Mouse (Mus musculus): ENCODE results near the gene Clmn. TPM values are rescaled to one million over a fixed set of nuclear protein-coding genes. Genes with fewer than 3 reads are reported as not detected.
A peak's percentile ranks its signal among the peaks of the same experiment; 100 is the strongest.

The Clmn gene
- total and polyA plus RNA-seq, 2 experiments from 2014 or later, result 0.31 TPM

DNA sequence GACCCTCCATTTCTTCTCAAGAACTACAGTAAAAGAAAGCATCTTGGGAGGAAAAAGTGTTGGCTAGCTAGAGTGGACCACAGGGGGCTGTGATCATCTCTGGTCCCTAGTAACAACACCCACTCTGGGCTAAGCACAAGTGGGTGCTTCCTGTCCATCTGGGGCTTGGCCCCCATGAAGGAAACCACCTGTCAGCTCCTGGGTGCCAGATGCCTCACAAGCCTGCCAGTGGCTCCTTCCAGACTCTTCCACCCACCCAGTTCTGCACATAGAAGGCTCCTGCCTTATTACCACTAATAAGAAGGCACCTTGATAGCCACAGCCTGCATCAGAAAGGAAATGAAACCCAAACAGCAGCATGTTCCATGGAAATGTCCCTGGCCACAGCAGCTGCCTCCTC, 26.4 kb downstream of the Clmn start:
- no peak overlapping the region for H3K9ac ChIP-seq (replicated peaks; ENCODE audit: low read depth, low read length)

DNA sequence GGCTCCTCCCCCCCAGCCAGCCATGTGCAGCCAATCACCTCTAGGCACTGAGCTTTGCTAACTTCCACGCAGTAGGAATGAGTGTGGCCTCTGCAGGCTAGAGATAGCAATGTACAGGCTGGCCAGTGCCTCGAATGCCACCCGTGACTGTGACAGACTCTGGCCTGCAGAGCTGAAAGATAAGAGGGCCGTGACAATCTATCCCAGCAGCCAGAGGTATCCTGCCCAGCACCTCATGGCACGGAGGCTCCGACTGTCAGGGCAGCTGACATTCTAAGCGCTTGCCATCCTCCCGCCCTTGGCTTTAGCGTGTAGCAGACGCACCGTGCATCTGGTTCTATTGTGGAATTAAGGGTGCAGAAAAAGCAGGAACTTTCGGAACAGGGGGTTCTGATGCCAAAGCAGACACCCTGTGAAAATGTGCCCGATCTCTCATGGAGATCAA, 26.9 kb downstream of the Clmn start:
- Histone ChIP-seq H3K9ac (replicated peaks; ENCODE audit: low read depth, low read length) (no peak overlapping the region), H3K36me3 (replicated peaks; ENCODE audit: control insufficient read depth, insufficient read depth, low read length) (no peaks in the 10 kb centered on the region), H3K4me2 (ENCODE audit: low read depth, low read length) (no peak overlapping the region), H3K4me1 (ENCODE audit: control insufficient read depth, insufficient read depth) (peaks cover 9% of the 10 kb centered on the region; the same call in 1 of the 2 replicates), H3K27ac (ENCODE audit: low read depth) (no peak overlapping the region), H3K4me3 (ENCODE audit: low read depth, low read length) (no peak overlapping the region), H3K9me3 (replicated peaks; ENCODE audit: control insufficient read depth, low read length) (no peaks in the 10 kb centered on the region), H3K27me3 (ENCODE audit: control insufficient read depth, insufficient read depth, low read length) (peaks cover 8% of the 10 kb centered on the region)
- 43% methylated on average over 13 of the region's 13 CpGs for WGBS
- TF ChIP-seq EP300 (IDR thresholded peaks at IDR 0.05; ENCODE audit: low read depth) (no peak), CTCF (IDR thresholded peaks at IDR 0.05; ENCODE audit: low read depth) (no peak)
- ATAC-seq (ENCODE audit: insufficient read depth, low read depth) (peak; percentile 56; the same call in 1 of the 2 replicates), DNase-seq (ENCODE audit: low spot score) (no peak)

More for the DNA sequence above, 26.4 kb downstream of the Clmn start:
- no peak for TF ChIP-seq EP300 (IDR thresholded peaks at IDR 0.05; ENCODE audit: low read depth)
- TF ChIP-seq CTCF (IDR thresholded peaks at IDR 0.05; ENCODE audit: low read depth), result no peak
- Histone ChIP-seq H3K27me3 (ENCODE audit: control insufficient read depth, insufficient read depth, low read length) (peaks cover 8% of the 10 kb centered on the region), H3K4me1 (ENCODE audit: control insufficient read depth, insufficient read depth) (peaks cover 9% of the 10 kb centered on the region; the same call in 1 of the 2 replicates), H3K4me2 (ENCODE audit: low read depth, low read length) (no peak overlapping the region), H3K27ac (ENCODE audit: low read depth) (no peak overlapping the region), H3K4me3 (ENCODE audit: low read depth, low read length) (no peak overlapping the region), H3K9me3 (replicated peaks; ENCODE audit: control insufficient read depth, low read length) (no peaks in the 10 kb centered on the region), H3K36me3 (replicated peaks; ENCODE audit: control insufficient read depth, insufficient read depth, low read length) (no peaks in the 10 kb centered on the region)
- DNase-seq (ENCODE audit: low spot score) (no peak), ATAC-seq (ENCODE audit: insufficient read depth, low read depth) (no peak)

DNA sequence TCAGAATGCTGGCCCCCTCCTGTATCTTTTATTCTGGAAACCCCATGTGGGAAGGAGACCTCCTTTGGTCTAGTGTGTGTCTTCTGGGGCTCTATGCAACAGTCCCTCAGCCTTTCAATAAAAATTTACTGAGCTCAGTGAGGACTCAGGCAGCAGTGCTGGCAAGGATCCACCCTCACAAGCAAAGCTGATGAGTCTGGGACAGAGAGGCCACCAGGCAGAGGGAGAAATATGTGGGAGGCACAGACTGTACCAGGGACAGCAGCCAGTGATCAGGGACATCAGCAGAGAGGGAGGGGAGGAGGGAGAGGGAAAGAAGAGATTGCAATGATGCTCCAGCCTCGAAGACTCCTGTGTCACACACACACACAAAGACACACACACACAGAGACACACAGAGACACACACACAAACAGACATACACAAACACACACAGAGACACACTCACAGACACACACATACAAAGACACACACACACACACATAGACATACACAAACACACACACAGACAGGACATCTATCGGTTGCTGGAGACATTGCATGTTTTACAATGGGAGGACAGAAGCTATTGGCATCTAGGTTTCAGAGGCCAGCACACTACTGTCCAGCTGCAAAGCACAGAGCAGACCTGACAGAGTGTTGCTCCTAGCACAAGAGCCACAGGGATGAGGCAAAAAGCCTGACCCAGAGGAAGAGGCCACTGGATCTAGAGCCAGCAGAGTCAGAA, 27.6 kb downstream of the Clmn start:
- 53% methylated on average over 2 of the region's 2 CpGs for WGBS
- no peak for TF ChIP-seq EP300 (IDR thresholded peaks at IDR 0.05; ENCODE audit: low read depth)
- TF ChIP-seq CTCF (IDR thresholded peaks at IDR 0.05; ENCODE audit: low read depth), result no peak
- no peaks in the 10 kb centered on the region for H3K36me3 ChIP-seq (replicated peaks; ENCODE audit: control insufficient read depth, insufficient read depth, low read length)
- ATAC-seq (ENCODE audit: insufficient read depth, low read depth) (peak; percentile 52; the same call in 1 of the 2 replicates), DNase-seq (ENCODE audit: low spot score) (no peak)
- H3K27me3 ChIP-seq (ENCODE audit: control insufficient read depth, insufficient read depth, low read length), result peaks cover 8% of the 10 kb centered on the region
- no peak overlapping the region for H3K27ac ChIP-seq (ENCODE audit: low read depth)
- no peak overlapping the region for H3K9ac ChIP-seq (replicated peaks; ENCODE audit: low read depth, low read length)
- peaks cover 9% of the 10 kb centered on the region; the same call in 1 of the 2 replicates for H3K4me1 ChIP-seq (ENCODE audit: control insufficient read depth, insufficient read depth)
- no peak overlapping the region for H3K4me3 ChIP-seq (ENCODE audit: low read depth, low read length)
- no peak overlapping the region for H3K4me2 ChIP-seq (ENCODE audit: low read depth, low read length)
- no peaks in the 10 kb centered on the region for H3K9me3 ChIP-seq (replicated peaks; ENCODE audit: control insufficient read depth, low read length)

DNA sequence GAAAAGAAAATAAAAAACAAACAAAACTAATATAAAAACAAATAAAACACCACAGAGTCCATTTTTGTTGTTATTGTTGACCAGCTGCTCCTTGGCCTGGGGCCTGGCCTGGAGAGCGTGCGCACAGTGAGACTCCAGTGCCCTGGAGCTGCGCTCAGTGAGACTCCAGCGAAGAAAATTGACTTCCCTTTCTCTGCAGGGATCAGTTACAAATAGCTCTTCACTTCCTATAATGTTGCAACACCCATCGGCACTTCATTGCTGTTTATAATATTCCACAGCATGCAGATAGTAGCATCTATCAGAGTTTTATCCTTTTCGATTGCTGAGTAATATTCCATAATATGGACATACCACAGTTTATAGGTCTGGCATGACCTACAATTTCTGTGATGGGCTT, 28.6 kb downstream of the Clmn start:
- Histone ChIP-seq H3K27ac (ENCODE audit: low read depth) (no peak overlapping the region), H3K9me3 (replicated peaks; ENCODE audit: control insufficient read depth, low read length) (no peaks in the 10 kb centered on the region), H3K4me1 (ENCODE audit: control insufficient read depth, insufficient read depth) (peaks cover 9% of the 10 kb centered on the region; the same call in 1 of the 2 replicates), H3K36me3 (replicated peaks; ENCODE audit: control insufficient read depth, insufficient read depth, low read length) (no peaks in the 10 kb centered on the region), H3K9ac (replicated peaks; ENCODE audit: low read depth, low read length) (no peak overlapping the region), H3K4me3 (ENCODE audit: low read depth, low read length) (no peak overlapping the region), H3K27me3 (ENCODE audit: control insufficient read depth, insufficient read depth, low read length) (peaks cover 8% of the 10 kb centered on the region), H3K4me2 (ENCODE audit: low read depth, low read length) (no peak overlapping the region)
- no peak for ATAC-seq (ENCODE audit: insufficient read depth, low read depth)
- DNase-seq (ENCODE audit: low spot score), result no peak
- WGBS, result 95% methylated on average over 6 of the region's 6 CpGs
- TF ChIP-seq EP300 (IDR thresholded peaks at IDR 0.05; ENCODE audit: low read depth) (no peak), CTCF (IDR thresholded peaks at IDR 0.05; ENCODE audit: low read depth) (no peak)

DNA sequence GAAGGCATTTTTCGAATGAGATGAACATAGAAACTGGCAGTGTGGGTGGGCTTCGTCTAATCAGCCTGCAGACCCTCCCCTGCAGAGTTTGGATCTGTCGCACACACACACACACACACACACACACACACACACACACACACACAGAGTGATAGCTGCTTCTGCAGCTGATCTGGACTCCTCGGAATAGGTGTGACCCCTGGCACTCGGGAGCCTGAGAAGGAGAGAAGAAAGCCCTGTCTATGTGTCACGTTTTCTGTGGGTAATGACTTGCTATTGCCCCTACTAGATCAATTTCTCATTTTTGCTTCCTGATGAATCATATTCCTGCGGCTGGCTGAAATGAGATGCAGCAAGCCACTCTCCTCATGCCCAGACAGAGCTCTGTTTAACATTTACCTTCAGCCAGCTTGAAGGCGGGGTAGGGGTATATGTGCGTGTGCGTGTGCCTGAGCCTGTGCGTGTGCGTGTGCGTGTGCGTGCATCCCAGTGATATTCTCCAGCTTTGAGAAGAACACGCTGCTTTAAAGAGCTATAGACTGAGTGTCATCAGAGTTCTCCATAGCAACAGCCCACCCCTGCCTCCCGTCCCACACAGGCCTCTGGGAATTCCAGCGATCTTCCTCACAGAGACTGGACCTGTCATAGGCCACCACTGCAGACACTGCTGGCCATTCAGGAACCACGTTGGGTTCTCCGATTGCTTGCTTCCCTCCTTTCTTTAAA, 29.3 kb downstream of the Clmn start:
- 75% methylated on average over 19 of the region's 19 CpGs for WGBS
- Histone ChIP-seq H3K4me1 (ENCODE audit: control insufficient read depth, insufficient read depth) (peaks cover 9% of the 10 kb centered on the region; the same call in 1 of the 2 replicates), H3K27me3 (ENCODE audit: control insufficient read depth, insufficient read depth, low read length) (peaks cover 8% of the 10 kb centered on the region), H3K4me3 (ENCODE audit: low read depth, low read length) (no peak overlapping the region), H3K27ac (ENCODE audit: low read depth) (no peak overlapping the region), H3K4me2 (ENCODE audit: low read depth, low read length) (no peak overlapping the region), H3K9me3 (replicated peaks; ENCODE audit: control insufficient read depth, low read length) (no peaks in the 10 kb centered on the region), H3K36me3 (replicated peaks; ENCODE audit: control insufficient read depth, insufficient read depth, low read length) (no peaks in the 10 kb centered on the region), H3K9ac (replicated peaks; ENCODE audit: low read depth, low read length) (no peak overlapping the region)
- ATAC-seq (ENCODE audit: insufficient read depth, low read depth) (no peak), DNase-seq (ENCODE audit: low spot score) (no peak)
- no peak for TF ChIP-seq EP300 (IDR thresholded peaks at IDR 0.05; ENCODE audit: low read depth)
- TF ChIP-seq CTCF (IDR thresholded peaks at IDR 0.05; ENCODE audit: low read depth), result no peak

Measured in heart, postnatal 0 days (tissue).